Mouse (Mus musculus): ENCODE measurements around the gene Gucd1.

DNA sequence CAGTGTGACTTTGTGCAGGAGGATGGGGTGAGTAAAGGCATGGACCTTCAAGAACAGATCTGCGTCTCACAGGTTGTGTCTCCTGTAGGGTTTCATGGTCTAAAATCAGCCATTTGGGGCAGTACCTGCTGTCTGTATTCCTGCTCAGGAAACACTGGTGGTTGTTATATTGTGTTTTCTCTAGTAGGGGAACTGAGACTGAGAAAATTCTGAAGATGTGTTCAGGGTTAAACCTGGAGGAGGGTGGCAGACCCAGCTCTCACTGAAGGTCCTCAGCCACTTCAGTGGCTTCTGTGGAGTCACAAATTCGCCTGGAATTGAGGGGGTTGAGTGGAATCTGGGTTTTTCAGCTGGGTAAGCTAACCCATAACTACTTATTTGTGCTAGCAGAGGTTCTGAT lies 12.6 kb upstream of the Gucd1 start:
- TF ChIP-seq CTCF (IDR thresholded peaks at IDR 0.05; ENCODE audit: borderline replicate concordance, insufficient read depth, low read length) (no peak), POLR2A (IDR thresholded peaks at IDR 0.05; ENCODE audit: low read depth, low read length) (no peak)
